Mouse (Mus musculus) MEL (cell line): ENCODE data around the gene Cpn2.

Experiments used
- CHD1 ChIP-seq: IDR thresholded peaks from 2 replicates; pipeline ENCODE4 v1.6.1; 2012; ENCODE audit warnings: low read depth, mild to moderate bottlenecking, inconsistent platforms, low read length, improper control_type of control experiment
- CTCF ChIP-seq, 3 experiments: IDR thresholded peaks in 2 of 3; conservative IDR thresholded peaks in 1 of 3; 2 replicates each; pipeline ENCODE4 v1.5.1; 2011 to 2012; ENCODE audit warnings: low read length in 3 of 3, low read depth in 2 of 3, mild to moderate bottlenecking in 2 of 3, improper control_type of control experiment in 1 of 3, inconsistent platforms in 1 of 3, mixed read lengths in 1 of 3, moderate library complexity in 1 of 3; ENCODE audit not compliant: control insufficient read depth in 1 of 3, insufficient read depth in 1 of 3, poor library complexity in 1 of 3, severe bottlenecking in 1 of 3
- E2F4 ChIP-seq: IDR thresholded peaks from 2 replicates; pipeline ENCODE4 v1.6.1; 2011; ENCODE audit warnings: low read depth, low read length, improper control_type of control experiment, borderline replicate concordance
- EP300 ChIP-seq, 2 experiments: IDR thresholded peaks; 2 replicates each; pipeline ENCODE4 v1.6.1; 2011; ENCODE audit warnings: improper control_type of control experiment in 2 of 2, low read length in 2 of 2, low read depth in 1 of 2, mild to moderate bottlenecking in 1 of 2
- GABPA ChIP-seq: IDR thresholded peaks from 2 replicates; pipeline ENCODE4 v1.6.1; 2012; ENCODE audit warnings: low read depth, mild to moderate bottlenecking, inconsistent platforms, low read length, improper control_type of control experiment, moderate library complexity
- GATA1 ChIP-seq: IDR thresholded peaks from 2 replicates; pipeline ENCODE4 v1.6.1; 2011; ENCODE audit warnings: low read depth, low read length, improper control_type of control experiment
- MAX ChIP-seq: IDR thresholded peaks from 2 replicates; pipeline ENCODE4 v1.6.1; 2011; ENCODE audit warnings: low read length, improper control_type of control experiment
- MEF2A ChIP-seq: IDR thresholded peaks from 2 replicates; pipeline ENCODE4 v1.6.1; 2014; ENCODE audit warnings: low read depth, mild to moderate bottlenecking, inconsistent platforms, low read length, improper control_type of control experiment; ENCODE audit not compliant: poor library complexity, insufficient replicate concordance, severe bottlenecking; ENCODE audit errors: extremely low read depth
- MYB ChIP-seq: IDR thresholded peaks from 2 replicates; pipeline ENCODE4 v1.6.1; 2011; ENCODE audit warnings: mild to moderate bottlenecking, low read depth, low read length, improper control_type of control experiment
- POLR2A ChIP-seq, 2 experiments: IDR thresholded peaks; 2 replicates each; pipeline ENCODE4 v1.6.1; 2011 to 2012; ENCODE audit warnings: low read length in 2 of 2, mild to moderate bottlenecking in 2 of 2, control low read depth in 1 of 2, improper control_type of control experiment in 1 of 2, low read depth in 1 of 2, moderate library complexity in 1 of 2; ENCODE audit not compliant: control insufficient read depth in 1 of 2, insufficient read depth in 1 of 2, poor library complexity in 1 of 2
- SMC3 ChIP-seq: IDR thresholded peaks from 2 replicates; pipeline ENCODE4 v1.6.1; 2011; ENCODE audit warnings: low read depth, low read length, improper control_type of control experiment
- TBP ChIP-seq: IDR thresholded peaks from 2 replicates; pipeline ENCODE4 v1.8.0; 2011; ENCODE audit warnings: low read depth, low read length, improper control_type of control experiment
- ZNF384 ChIP-seq: IDR thresholded peaks from 2 replicates; pipeline ENCODE4 v1.6.1; 2012; ENCODE audit warnings: low read depth, mild to moderate bottlenecking, inconsistent platforms, low read length, improper control_type of control experiment

DNA sequence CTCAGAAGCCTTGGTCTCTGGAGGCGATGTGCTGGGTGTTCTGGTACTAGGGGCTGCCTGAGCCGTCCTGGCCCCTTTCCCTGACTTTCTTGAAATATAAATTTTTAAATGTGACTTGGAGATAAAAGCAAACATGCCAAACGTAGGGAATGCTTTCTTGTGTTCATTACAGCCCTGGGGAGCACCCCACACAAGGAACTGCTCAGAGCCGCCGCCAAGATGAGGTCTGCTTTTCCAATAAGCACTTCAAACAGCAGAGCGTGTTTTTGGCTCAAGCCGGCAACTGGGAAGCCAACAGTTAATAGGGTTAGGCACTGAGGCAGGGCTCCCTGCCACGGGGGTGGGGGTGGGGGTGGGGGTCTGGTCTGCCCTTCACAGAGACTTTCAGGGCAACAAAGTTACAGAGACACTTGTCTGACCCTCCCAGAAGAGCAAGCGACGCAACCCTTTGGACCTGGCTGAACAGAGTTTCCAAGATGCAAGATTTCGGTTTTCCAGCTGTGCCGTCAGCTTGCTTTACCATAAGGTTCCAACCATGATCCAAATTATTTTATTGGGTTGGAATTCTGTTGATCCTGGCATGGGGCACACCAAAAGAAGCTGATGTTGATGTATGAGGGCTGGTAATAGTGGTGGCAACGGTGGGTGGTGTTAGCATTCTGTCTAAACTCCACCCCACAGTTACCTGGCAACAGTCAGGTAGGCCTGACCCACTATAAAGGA is 35.3 kb downstream of the Cpn2 start:
- TF ChIP-seq TBP = no peak
- TF ChIP-seq MEF2A = no peak
- TF ChIP-seq CTCF (IDR thresholded peaks at IDR 0.05 in 2 of 3, conservative IDR thresholded peaks at IDR 0.05 in 1 of 3; ENCODE audit: control insufficient read depth in 1 of 3, insufficient read depth in 1 of 3, low read depth in 2 of 3, low read length in 3 of 3, poor library complexity in 1 of 3, severe bottlenecking in 1 of 3) = no peak
- TF ChIP-seq GABPA = no peak
- no peak for TF ChIP-seq CHD1
- no peak for TF ChIP-seq SMC3
- TF ChIP-seq E2F4 = no peak
- TF ChIP-seq MYB = no peak
- no peak for TF ChIP-seq GATA1
- no peak for TF ChIP-seq EP300 (IDR thresholded peaks at IDR 0.05; ENCODE audit: low read depth in 1 of 2, low read length in 2 of 2)
- TF ChIP-seq POLR2A (IDR thresholded peaks at IDR 0.05; ENCODE audit: control insufficient read depth in 1 of 2, insufficient read depth in 1 of 2, low read depth in 1 of 2, low read length in 2 of 2, poor library complexity in 1 of 2) = no peak
- no peak for TF ChIP-seq MAX
- TF ChIP-seq ZNF384 = no peak
